Mouse (Mus musculus): ENCODE data around the gene Gm11563. TPM values are rescaled to one million over a fixed set of nuclear protein-coding genes. Genes with fewer than 3 reads are reported as not detected.
"Not testable (repeated sequence)": the region's sequence is repeated elsewhere in the genome, so short reads cannot be mapped to it uniquely, and the experiment has no call there.

The Gm11563 gene
- not detected for total RNA-seq (2018; cell fraction: chromatin; rRNA removed)
- not detected for total RNA-seq (2018; cell fraction: cytosol; rRNA removed)
- total RNA-seq (2018; cell fraction: nucleus; rRNA removed), result not detected
- not detected in 3 replicates for polyA plus RNA-seq (2018)

DNA sequence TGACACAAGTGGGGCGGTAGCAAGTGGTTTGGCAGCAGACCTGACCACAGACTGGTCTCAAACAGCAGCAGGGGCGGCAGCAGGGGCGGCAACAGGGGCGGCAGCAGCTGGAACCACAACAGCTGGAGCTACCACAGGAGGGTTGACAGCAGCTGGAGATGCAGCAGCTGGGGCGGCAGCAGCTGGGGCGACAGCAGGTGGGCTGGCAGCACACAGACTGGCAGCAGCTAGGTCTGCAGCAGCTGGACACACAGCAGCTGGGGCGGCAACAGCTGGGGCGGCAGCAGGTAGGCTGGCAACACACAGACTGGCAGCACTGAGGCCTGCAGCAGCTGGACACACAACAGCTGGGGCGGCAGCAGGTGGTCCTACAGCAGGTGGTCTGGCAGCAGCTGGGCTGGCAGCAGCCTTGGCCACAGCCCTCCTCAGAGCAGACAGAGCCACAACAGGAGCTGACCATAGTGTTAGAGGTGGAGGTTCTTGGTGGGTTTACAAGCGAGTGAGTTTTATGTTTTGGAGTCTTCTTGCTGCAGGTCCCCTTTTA, at the start of gene Gm11563:
Gene Gm11563 (minus strand): TSS at position 494 of the 544 bp plus-strand sequence.
- not testable (repeated sequence) for H3K27ac ChIP-seq; H3K36me3 ChIP-seq (ENCODE audit: inconsistent target); H3K79me2 ChIP-seq (ENCODE audit: inconsistent target); H3K4me3 ChIP-seq (ENCODE audit: inconsistent target)
- 48% methylated on average over 9 of the region's 10 CpGs for WGBS (ENCODE audit: missing documents)

DNA sequence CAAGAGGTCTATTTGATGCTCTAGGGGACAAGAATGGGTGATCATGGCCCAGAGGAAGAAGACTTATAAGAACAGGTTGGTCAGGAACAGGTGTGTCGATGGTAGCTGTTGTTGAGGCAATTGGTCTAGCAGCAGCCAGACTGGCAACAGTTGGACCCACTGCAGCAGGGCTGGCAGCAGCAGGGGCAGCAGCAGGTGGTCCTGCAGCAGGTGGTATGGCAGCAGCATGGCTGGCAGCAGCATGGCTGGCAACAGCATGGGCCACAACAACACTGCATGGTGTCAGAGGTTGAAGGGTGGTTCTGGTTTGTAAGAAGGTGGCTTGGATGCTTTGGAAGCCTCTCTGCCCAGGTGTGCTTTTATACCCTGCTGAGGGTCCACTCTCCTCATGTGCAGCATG, 31.7 kb upstream of the Gm11563 start, which contains the start of gene Gm14190:
Gene Gm14190 (minus strand): TSS at position 278 of the 400 bp plus-strand sequence.
- no peak within 1 kb of the TSS for H3K4me3 ChIP-seq (ENCODE audit: inconsistent target)
- 94% methylated on average over 1 of the region's 1 CpGs for WGBS (ENCODE audit: missing documents)
- H3K36me3 ChIP-seq (ENCODE audit: inconsistent target), result no peaks in the 10 kb centered on the region
- no peak within 1 kb of the TSS for H3K27ac ChIP-seq
- H3K79me2 ChIP-seq (ENCODE audit: inconsistent target), result no peaks in the 10 kb centered on the region

DNA sequence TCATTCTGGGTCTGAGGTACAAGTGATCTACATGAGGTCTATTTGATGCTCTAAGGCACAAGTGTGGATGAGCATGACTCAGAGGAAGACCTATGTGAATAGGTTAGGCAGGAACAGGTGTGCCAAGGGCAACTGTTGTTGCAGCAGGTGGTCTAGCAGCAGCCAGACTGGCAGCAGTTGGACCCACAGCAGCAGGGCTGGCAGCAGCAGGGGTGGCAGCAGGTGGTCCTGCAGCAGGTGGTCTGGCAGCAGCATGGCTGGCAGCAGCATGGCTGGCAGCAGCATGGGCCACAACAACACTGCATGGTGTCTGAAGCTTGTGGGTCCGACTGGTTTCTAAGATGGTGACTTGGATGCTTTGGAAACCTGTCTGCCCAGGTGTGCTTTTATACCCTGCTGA, 26.5 kb upstream of the Gm11563 start:
- H3K36me3 ChIP-seq (ENCODE audit: inconsistent target); H3K27ac ChIP-seq; H3K4me3 ChIP-seq (ENCODE audit: inconsistent target); H3K79me2 ChIP-seq (ENCODE audit: inconsistent target): not testable (repeated sequence)
- 91% methylated on average over 1 of the region's 1 CpGs for WGBS (ENCODE audit: missing documents)

DNA sequence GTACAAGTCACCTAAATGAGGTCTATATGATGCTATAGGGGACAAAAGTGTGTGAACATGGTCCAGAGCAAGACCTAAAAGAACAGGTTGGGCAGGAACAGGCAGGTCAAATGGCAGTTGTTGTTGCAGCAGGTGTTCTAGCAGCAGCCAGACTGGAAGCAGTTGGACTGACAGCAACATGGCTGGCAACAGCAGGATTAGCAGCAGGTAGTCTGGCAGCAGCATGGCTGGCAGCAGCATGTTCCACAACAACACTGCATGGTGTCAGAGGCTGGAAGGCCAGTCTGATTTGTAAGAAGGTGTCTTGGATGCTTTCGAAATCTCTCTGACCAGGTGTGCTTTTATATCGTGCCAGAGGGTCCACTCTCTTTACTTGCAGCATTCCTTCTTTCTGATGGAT, 24.7 kb upstream of the Gm11563 start:
- H3K4me3 ChIP-seq (ENCODE audit: inconsistent target), result no peak overlapping the region
- 100% methylated on average over 2 of the region's 2 CpGs for WGBS (ENCODE audit: missing documents)
- no peaks in the 10 kb centered on the region for H3K36me3 ChIP-seq (ENCODE audit: inconsistent target)

DNA sequence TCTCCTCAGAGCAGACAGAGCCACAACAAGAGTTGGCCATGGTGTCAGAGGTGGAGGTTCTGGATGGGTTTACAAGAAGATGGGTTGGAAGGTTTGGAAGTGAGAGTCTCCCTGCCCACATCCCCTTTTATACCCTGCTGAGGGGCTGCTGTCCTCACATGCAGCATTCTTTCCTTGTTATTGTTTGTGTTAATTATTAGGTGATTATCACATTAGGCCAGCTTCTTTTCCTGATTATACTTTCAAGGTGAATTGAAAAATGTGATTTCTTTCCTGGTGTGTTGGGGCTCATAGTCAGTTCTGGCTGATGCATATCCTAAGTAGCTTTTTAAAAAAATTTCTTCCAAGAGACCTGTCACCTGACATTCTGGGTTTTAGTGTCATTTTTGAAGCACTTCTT, 7.1 kb upstream of the Gm11563 start, which contains the start of gene Krtap4-6:
Gene Krtap4-6 (minus strand): TSS at position 101 of the 400 bp plus-strand sequence.
- no peak within 1 kb of the TSS for H3K4me3 ChIP-seq (ENCODE audit: inconsistent target)
- no peaks in the 10 kb centered on the region for H3K79me2 ChIP-seq (ENCODE audit: inconsistent target)
- H3K27ac ChIP-seq, result no peak within 1 kb of the TSS
- no peaks in the 10 kb centered on the region for H3K36me3 ChIP-seq (ENCODE audit: inconsistent target)

More for the DNA sequence above, 24.7 kb upstream of the Gm11563 start:
- no peak overlapping the region for H3K27ac ChIP-seq
- no peaks in the 10 kb centered on the region for H3K79me2 ChIP-seq (ENCODE audit: inconsistent target)

DNA sequence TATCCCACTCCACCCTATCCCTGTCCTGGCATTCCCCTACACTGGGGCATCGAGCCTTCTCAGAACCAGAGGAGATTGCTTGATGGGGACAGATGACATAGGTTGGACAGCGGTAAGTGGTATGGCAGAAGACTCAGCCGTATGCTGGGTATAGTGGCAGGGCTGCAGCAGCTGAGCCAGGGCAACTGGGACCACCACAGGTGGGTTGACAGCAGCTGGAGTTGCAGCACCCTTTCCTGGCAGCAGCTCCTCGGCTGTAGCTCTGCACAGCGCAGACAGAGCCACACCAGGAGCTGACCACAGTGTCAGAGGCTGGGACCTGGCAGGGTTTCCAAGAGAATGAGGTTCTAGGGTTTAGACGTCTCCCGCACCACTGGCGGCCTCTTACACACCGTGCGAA, 4.0 kb upstream of the Gm11563 start:
- H3K36me3 ChIP-seq (ENCODE audit: inconsistent target), result no peaks in the 10 kb centered on the region
- H3K79me2 ChIP-seq (ENCODE audit: inconsistent target), result no peaks in the 10 kb centered on the region
- H3K4me3 ChIP-seq (ENCODE audit: inconsistent target), result no peak overlapping the region
- 78% methylated on average over 10 of the region's 10 CpGs for WGBS (ENCODE audit: missing documents)
- no peak overlapping the region for H3K27ac ChIP-seq

DNA sequence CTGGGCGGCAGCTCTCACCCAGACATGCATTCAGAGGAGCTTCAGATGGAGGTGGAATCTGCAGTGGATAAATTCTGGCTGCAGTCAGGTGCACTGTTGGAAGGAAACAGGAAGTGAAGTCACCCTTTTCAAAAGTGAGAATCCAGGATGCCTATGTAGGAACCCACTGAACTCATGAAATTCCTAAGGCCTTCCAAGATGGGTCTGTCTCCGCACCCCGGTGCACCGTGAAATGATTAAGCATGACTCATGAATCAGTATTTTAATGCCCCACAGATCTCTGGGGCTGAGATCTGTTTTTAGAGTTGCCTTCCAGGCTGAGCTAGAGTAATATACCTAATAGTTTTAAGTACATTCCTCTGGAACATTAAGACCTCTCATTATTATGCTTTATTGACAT, 496 bp upstream of the Gm11563 start:
- no peak overlapping the region for H3K27ac ChIP-seq
- WGBS (ENCODE audit: missing documents), result 98% methylated on average over 4 of the region's 4 CpGs
- H3K79me2 ChIP-seq (ENCODE audit: inconsistent target), result no peaks in the 10 kb centered on the region
- no peak overlapping the region for H3K4me3 ChIP-seq (ENCODE audit: inconsistent target)
- no peaks in the 10 kb centered on the region for H3K36me3 ChIP-seq (ENCODE audit: inconsistent target)

DNA sequence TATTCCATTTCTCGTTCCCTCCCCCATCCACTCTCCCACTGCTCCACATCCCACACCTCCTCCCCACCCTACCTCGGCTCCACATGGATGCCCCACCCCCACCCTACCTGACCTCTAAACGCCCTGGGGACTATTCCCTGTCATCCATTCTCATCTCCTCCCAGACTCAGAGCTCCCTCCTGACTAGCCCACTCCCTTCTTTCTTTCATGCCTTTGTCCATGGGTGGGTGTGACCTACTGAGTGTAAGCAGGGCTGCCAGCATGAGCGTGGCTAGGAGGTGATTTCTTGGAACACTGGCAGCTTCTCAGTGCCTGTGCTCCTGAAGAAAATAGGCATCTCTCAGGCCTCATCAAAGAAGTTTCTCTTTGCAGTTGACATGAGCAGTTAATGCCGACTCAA, 1.7 kb downstream of the Gm11563 start:
- WGBS (ENCODE audit: missing documents), result 63% methylated on average over 4 of the region's 5 CpGs
- no peaks in the 10 kb centered on the region for H3K36me3 ChIP-seq (ENCODE audit: inconsistent target)
- no peak overlapping the region for H3K27ac ChIP-seq
- H3K4me3 ChIP-seq (ENCODE audit: inconsistent target), result no peak overlapping the region
- H3K79me2 ChIP-seq (ENCODE audit: inconsistent target), result no peaks in the 10 kb centered on the region

DNA sequence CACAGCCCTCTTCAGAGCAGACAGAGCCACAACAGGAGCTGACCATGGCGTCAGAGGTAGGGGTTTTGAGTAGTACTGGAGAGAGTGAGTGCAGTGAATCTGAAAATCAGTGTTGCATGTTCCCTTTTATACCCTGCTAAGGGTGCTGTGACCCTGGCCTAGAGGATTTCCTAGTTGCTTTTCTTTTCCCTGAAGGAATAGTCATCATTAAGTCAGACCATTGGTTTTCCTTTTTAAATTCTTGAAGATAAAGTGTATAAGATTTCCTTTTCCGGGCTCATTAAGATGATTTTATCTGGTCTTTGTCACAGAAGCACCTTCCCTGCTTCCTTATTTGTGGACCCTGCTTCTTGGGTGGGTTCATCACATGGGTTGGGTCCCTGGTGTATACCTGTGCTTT, 8.6 kb downstream of the Gm11563 start, which contains the start of gene Gm11555:
Gene Gm11555 (minus strand): TSS at position 101 of the 400 bp plus-strand sequence.
- WGBS (ENCODE audit: missing documents), result 96% methylated on average over 2 of the region's 2 CpGs
- H3K4me3 ChIP-seq (ENCODE audit: inconsistent target), result no peak within 1 kb of the TSS
- no peaks in the 10 kb centered on the region for H3K36me3 ChIP-seq (ENCODE audit: inconsistent target)
- H3K27ac ChIP-seq, result no peak within 1 kb of the TSS
- H3K79me2 ChIP-seq (ENCODE audit: inconsistent target), result no peaks in the 10 kb centered on the region

DNA sequence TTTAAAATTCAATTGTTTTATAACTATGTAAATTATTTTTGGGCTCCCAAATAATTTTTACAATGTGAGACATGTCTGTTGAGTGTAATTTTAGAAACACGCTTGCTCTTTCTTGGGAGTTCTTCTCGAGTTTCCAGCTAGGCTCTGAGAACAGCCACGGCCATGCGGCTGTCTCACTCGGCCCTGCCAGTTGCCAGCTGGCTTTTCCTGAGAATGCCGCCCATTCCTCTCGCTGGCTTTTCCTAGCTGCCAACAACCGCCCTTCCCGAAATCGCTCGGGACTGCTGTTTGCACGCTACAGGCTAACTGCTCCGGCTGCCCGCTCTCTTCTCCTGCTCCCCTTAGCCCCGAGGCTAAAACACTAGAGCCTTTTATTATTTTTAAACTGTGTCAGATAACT, 12.3 kb downstream of the Gm11563 start:
- Histone ChIP-seq H3K36me3 (ENCODE audit: inconsistent target) (no peaks in the 10 kb centered on the region), H3K4me3 (ENCODE audit: inconsistent target) (no peak overlapping the region), H3K27ac (no peak overlapping the region), H3K79me2 (ENCODE audit: inconsistent target) (no peaks in the 10 kb centered on the region)
- WGBS (ENCODE audit: missing documents), result 91% methylated on average over 15 of the region's 15 CpGs

DNA sequence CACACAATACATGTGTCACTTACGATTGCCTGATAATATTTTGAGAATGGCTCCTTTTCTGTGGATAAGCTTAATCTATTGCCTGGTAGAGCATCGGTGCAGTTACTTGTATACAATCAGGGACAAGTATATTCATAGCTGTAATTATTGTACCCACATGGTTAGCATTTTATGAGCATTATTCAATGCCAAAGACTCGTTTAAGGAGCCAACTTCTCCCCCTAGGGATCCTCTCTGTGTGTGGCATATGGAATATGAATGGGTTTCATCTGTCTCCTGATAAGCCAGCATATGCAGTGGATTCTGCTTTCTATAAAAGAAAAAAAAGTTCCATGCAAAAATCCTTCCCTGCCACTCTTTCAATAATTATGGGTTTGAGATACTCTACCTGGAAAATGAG, 14.4 kb downstream of the Gm11563 start:
- Histone ChIP-seq H3K27ac (no peak overlapping the region), H3K79me2 (ENCODE audit: inconsistent target) (no peaks in the 10 kb centered on the region), H3K36me3 (ENCODE audit: inconsistent target) (no peaks in the 10 kb centered on the region), H3K4me3 (ENCODE audit: inconsistent target) (no peak overlapping the region)
- 79% methylated on average over 3 of the region's 3 CpGs for WGBS (ENCODE audit: missing documents)

DNA sequence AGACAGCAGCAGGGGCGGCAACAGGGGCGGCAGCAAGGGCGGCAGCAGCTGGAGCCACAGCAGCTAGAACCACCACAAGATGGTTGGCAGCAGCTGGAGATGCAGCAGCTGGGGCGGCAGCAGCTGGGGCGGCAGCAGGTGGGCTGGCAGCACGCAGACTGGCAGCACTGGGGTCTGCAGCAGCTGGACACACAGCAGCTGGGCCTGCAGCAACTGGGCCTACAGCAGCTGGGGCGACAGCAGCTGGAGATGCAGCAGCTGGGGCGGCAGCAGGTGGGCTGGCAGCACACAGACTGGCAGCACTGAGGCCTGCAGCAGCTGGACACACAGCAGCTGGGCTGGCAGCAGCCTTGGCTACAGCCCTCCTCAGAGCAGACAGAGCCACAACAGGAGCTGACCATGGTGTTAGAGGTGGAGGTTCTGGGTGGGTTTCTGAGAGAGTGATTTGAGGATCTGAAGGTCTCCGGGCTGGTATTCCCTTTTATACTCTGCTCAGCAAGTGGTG, 15.1 kb downstream of the Gm11563 start, which contains the start of gene Krtap4-7:
Gene Krtap4-7 (minus strand): TSS at position 455 of the 505 bp plus-strand sequence.
- H3K36me3 ChIP-seq (ENCODE audit: inconsistent target); H3K4me3 ChIP-seq (ENCODE audit: inconsistent target); H3K79me2 ChIP-seq (ENCODE audit: inconsistent target); H3K27ac ChIP-seq: not testable (repeated sequence)
- WGBS (ENCODE audit: missing documents), result 83% methylated on average over 9 of the region's 9 CpGs

DNA sequence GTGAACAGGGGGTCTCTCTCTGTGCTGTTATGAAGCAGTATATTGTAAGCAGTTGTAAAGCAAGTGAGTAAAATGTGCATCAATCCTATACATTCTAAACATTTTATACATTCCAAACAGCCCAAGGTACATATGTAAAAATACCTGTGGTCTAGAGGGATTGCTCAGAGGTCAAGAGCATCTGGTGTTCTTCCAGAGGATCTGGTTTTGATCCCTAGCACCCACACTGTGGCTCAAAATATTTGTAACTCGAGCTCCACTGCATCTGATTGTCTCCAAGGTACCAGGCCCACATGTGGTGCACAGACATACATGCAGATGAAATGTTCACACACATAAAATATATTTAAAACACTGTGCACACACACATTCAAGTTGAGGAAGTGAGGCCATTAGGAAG, 17.8 kb downstream of the Gm11563 start:
- Histone ChIP-seq H3K79me2 (ENCODE audit: inconsistent target) (no peaks in the 10 kb centered on the region), H3K36me3 (ENCODE audit: inconsistent target) (no peaks in the 10 kb centered on the region), H3K4me3 (ENCODE audit: inconsistent target) (no peak overlapping the region), H3K27ac (no peak overlapping the region)
- 55% methylated on average over 1 of the region's 1 CpGs for WGBS (ENCODE audit: missing documents)

DNA sequence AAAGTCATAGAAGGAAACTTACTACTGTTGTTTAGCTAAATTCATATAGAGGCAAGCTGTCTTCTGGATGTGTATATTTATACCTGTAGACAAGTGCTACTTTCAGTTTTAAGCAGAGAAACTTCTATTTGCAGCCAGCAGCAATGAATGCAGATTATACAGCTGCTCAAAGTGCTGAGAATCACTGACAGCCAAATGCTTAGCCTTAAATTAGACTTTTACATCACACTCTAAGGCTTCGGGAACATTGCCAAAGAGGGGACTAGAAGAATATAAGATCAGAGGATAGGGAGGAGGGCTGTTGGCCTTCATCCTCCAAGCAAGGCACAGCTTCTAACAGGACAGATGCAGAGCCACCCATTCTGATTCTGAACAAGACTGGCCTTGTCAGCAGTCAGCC, 21.7 kb downstream of the Gm11563 start:
- Histone ChIP-seq H3K27ac (no peak overlapping the region), H3K36me3 (ENCODE audit: inconsistent target) (no peaks in the 10 kb centered on the region), H3K4me3 (ENCODE audit: inconsistent target) (no peak overlapping the region), H3K79me2 (ENCODE audit: inconsistent target) (no peaks in the 10 kb centered on the region)
- WGBS (ENCODE audit: missing documents), result 71% methylated on average over 1 of the region's 1 CpGs

DNA sequence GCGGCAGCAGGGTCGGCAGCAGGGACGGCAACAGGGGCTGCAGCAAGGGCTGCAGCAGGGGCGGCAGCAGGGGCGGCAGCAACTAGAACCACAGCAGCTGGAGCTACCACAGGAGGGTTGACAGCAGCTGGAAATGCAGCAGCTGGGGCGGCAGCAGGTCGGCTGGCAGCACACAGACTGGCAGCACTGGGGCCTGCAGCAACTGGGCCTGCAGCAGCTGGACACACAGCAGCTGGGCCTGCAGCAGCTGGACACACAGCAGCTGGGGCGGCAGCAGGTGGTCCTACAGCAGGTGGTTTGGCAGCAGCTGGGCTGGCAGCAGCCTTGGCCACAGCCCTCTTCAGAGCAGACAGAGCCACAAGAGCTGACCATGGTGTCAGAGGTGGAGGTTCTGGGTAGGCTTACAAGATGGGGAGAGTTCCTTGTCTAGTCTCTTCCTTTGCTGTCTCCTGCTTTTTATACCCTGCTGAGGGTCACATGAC, 24.1 kb downstream of the Gm11563 start, which contains the start of gene Krtap4-2:
Gene Krtap4-2 (minus strand): TSS at position 432 of the 482 bp plus-strand sequence.
- Histone ChIP-seq H3K79me2 (ENCODE audit: inconsistent target) (no peaks in the 10 kb centered on the region), H3K36me3 (ENCODE audit: inconsistent target) (no peaks in the 10 kb centered on the region), H3K27ac (no peak within 1 kb of the TSS), H3K4me3 (ENCODE audit: inconsistent target) (no peak within 1 kb of the TSS)
- 51% methylated on average over 8 of the region's 8 CpGs for WGBS (ENCODE audit: missing documents)

Measured in macrophage (primary cell).